Mouse (Mus musculus) layer of hippocampus, adult 8-10 months (tissue): ENCODE results near the gene Atp2a3. TPM values are rescaled to one million over a fixed set of nuclear protein-coding genes. Genes with fewer than 3 reads are reported as not detected.

Source experiments
- DNase-seq, 2 experiments: peaks; one replicate each; pipeline ENCODE4 v3.0.0; 2022; ENCODE audit warnings: low spot score in 2 of 2
- total RNA-seq, 4 experiments: library from RNA; stranded (reverse); gene quantifications; 2 replicates each; pipeline ENCODE4 v1.2.4; 2022

The Atp2a3 gene
- total RNA-seq, 4 experiments from 2014 or later, result 6.0 to 8.9 (median 6.3) TPM

- no peak for DNase-seq
Measured at GRCm38 (mm10) chr11:72954216-72954615, 6.8 kb upstream of the Atp2a3 start.

DNA sequence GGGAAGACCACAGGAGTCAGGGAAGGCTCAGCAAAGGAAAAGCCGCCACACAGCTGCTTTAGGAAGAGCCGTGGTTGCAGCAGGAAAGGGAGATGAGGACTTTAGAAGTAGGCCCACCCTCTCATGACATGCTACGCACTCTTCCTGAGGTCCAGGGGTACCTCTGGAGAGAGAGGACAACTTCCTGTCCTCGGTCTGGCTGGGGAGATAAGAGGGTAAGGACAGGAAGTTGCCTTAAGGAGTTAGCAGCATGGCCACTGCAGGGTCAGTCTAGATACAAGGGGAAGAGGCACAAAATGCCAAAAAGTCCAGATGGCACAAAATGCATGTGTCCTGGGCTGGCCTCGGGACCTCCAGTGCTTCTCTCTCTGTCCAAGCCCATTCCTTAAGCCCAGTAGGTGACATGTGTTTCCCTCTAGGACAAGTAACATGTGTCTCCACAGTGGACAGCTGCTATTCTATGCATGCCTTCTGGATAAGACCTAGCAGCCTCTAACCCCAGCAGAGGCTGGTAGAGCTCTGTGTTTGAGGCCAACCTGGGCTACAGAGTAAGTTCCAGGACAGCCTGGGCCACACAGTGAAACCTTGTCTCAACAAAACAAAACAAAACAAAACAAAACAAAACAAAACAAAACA, 5.5 kb upstream of the Atp2a3 start:
- no peak for DNase-seq

DNA sequence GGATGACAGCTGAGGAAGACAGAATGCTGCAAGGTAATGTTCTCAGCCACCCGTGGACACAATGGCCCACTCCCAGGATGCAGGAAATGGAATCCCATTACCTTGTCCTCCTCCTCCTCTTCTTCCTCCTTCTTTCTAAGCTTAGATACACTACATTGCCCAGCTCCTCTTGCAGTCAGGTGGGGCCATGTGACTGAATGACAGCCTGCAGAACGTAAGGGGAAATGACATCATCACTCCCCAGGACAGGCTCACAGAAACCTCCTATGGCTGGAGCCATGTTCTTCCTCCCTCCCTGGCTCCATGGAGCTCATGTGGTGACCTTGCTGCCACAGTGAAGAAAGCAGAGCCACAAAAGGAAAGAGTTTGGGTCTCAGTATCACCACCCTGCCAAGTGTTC, 3.7 kb upstream of the Atp2a3 start:
- no peak for DNase-seq

DNA sequence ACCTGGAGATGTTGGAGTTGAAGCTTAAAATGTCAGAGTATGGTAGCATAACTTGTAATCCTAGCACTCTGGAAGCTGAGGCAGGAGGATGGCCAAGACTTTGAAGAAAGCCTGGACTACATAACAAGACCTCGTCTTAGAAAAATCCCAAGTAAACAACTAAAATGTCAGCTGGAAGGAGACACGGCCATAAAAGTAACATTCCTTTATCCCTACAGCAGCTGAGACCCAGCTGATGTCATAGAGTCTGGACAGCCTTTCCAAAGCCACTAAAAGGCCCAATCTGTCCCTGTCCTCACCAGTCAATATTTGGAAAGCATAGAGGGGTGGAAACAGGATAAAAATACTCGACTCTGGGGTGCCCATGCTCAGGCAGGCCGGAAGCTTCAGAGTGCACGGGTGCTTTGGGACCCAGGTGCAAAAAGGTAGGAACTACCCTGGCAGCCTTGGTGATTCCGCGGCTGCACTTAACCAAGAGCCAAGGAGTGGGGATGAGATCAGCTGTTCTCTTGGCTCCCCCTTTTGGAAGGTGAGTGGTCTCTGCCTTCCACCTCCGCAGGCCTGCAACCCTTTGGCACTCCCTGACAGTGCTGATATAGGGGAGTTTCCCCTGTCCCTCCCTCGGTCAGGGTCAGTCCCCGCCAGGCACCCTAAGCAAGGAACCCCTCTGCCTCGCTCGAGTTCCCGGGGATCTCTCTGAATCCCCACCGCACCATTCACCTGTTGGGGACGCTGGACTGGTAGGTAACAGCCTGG, 867 bp upstream of the Atp2a3 start:
- no peak for DNase-seq

- DNase-seq, result no peak
Measured at GRCm38 (mm10) chr11:72960723-72961071, 272 bp upstream of the Atp2a3 start.

GRCm38 (mm10) chr11:72962378-72962777, 1.4 kb downstream of the Atp2a3 start:
- no peak for DNase-seq

GRCm38 (mm10) chr11:72963058-72963788, 2.3 kb downstream of the Atp2a3 start:
- DNase-seq, result no peak

GRCm38 (mm10) chr11:72963789-72964294, 2.9 kb downstream of the Atp2a3 start:
- DNase-seq, result no peak

DNA sequence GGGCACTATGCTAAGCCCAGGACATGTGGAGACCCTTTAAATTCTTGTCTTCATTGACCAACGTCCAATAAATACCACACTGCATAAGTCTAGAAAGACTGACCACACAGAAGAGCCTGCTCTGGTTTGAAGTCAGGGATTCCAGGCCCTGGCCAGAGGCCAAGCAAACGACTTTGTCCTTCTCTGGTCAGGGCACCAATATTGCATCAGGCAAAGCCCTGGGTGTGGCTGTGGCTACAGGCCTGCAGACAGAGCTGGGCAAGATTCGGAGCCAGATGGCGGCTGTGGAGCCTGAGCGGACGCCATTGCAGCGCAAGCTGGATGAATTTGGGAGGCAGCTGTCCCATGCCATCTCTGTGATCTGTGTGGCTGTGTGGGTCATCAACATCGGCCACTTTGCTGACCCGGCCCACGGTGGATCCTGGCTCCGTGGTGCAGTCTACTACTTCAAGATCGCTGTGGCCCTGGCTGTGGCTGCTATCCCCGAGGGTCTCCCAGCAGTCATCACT, 14.1 kb downstream of the Atp2a3 start:
- DNase-seq, result no peak

GRCm38 (mm10) chr11:72982516-72982915, 21.5 kb downstream of the Atp2a3 start:
- DNase-seq, result no peak

- no peak for DNase-seq
Measured at GRCm38 (mm10) chr11:72983283-72983682, 22.3 kb downstream of the Atp2a3 start.

DNA sequence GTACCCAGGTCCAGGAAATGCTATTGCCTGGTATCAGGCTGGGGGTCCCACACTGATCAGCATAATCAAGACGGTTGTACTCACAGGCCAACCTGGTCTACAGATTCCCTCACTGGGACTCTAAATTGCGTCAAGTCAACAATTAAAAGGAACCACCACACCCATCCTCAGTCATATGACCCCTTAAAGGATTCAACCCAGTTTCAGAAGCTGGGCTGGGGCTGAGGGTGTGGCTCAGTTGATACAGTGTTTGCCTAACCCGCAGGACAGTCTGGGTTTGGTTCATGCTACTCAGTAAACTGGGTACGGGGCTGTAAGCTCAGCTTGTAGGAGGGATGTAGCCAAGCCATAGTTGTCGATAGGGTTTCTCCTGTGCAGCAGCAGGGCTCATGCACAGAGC, 25.8 kb downstream of the Atp2a3 start:
- DNase-seq, result no peak

- DNase-seq, result no peak
Measured at GRCm38 (mm10) chr11:72987234-72987633, 26.3 kb downstream of the Atp2a3 start.

DNA sequence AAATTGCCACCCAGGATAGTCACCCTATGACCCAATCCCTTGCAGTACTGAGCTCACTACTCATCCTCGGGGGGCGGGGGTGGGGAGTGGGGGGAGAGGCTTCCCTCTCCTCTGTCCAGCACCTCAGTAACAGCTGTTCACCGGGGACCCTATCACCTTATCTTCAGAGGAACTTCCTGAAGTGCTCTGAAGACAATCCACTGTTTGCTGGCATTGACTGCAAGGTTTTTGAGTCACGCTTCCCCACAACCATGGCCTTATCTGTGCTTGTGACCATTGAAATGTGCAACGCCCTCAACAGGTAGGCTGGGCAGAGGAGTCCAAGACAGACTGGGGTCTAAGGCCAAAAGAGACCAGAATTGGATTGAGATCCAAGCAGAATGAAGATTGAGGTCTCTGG, 26.8 kb downstream of the Atp2a3 start:
- DNase-seq, result no peak

- DNase-seq, result no peak
Measured at GRCm38 (mm10) chr11:72989044-72989443, 28.1 kb downstream of the Atp2a3 start.

- no peak for DNase-seq
Measured at GRCm38 (mm10) chr11:72990688-72991087, 29.7 kb downstream of the Atp2a3 start.

- no peak for DNase-seq
Measured at GRCm38 (mm10) chr11:72991961-72992360, 31.0 kb downstream of the Atp2a3 start.

- DNase-seq, result no peak
Measured at GRCm38 (mm10) chr11:72996346-72996745, 35.4 kb downstream of the Atp2a3 start.

GRCm38 (mm10) chr11:72996781-72997180, 35.8 kb downstream of the Atp2a3 start:
- DNase-seq, result no peak

DNA sequence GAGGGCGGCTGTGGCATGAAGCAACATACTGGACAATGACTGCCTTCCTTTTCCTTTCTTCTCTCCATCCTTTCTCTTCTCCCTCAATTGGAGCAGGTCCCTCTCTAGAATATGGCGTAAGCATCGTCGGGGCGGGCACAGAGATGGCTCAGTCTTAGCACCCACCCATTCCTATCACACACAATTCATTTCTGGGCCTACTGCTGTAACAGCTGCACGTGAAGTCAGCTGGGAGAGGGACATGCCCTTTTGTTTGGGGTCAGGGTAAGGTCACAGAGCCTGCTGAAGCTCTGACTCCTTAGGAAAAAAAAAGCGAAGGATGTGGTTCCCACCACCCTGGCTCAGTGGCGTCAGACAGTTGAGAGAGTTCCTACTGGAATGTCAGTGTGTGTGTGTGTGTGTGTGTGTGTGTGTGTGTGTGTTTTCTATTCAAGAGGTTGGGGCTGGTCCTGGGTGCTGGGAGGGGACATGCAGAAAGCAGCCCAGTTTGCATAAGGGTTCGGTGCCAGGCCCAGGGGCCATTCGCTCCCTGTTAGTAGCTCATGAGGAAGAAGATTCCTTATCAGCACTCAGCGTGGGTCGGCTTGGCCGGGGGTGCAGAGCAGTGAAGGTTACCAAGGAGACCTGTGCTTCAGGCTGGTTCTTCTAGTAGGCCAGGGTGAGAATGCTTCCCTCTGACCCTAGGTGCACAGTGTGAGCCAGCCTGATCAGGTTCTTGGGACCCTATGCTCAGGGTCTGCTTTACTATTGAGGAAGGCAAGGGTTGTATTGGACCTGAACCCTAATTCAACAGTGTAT, 36.8 kb downstream of the Atp2a3 start:
- no peak for DNase-seq

DNA sequence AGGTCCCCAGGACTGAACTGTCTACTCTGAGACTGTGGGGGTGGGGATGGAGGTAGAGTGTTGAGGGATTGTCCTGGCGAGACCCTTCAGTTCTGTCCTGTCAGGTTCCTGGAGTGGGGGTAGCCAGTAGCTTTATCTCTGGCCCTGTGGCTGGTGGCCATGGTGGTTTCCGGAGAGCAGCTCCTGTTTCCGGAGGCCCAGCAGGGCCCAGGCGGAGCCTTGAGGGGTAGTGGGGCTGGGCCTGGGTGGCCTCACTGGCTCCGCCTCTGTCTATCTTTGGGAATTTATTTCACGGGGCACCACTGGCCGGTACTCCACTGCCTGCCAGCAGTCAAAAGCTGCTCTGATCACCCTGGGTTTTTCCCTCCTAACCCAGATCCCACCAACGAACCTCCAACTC, 37.8 kb downstream of the Atp2a3 start, which contains the start of gene P2rx1:
Gene P2rx1 (plus strand): TSS at position 333 of the 400 bp plus-strand sequence.
- no peak for DNase-seq
